Mouse (Mus musculus) midbrain, embryonic 15.5 days (tissue): ENCODE data around the gene Adamtsl1. TPM values are rescaled to one million over a fixed set of nuclear protein-coding genes. Genes with fewer than 3 reads are reported as not detected.

Experiments used
- ATAC-seq: fragments of 200-750 bp; cut with Nextera tagmentation; replicated peaks from 2 replicates; pipeline ENCODE4 v1.8.0; 2017; ENCODE audit warnings: moderate TSS enrichment
- H3K27ac ChIP-seq: fragments of 300-500 bp; sonication (generic); 2 replicates; pipeline ENCODE4 v1.5.1; 2015; ENCODE audit warnings: mild to moderate bottlenecking, inconsistent platforms
- H3K27me3 ChIP-seq: fragments of 300-500 bp; sonication (generic); replicated peaks from 2 replicates; pipeline ENCODE4 v1.6.1; 2015; ENCODE audit warnings: inconsistent platforms
- H3K36me3 ChIP-seq: fragments of 300-500 bp; sonication (generic); replicated peaks from 2 replicates; pipeline ENCODE4 v1.6.1; 2015; ENCODE audit warnings: inconsistent platforms
- H3K4me1 ChIP-seq: fragments of 300-500 bp; sonication (generic); 2 replicates; pipeline ENCODE4 v1.6.1; 2015; ENCODE audit warnings: inconsistent platforms
- H3K4me2 ChIP-seq: fragments of 300-500 bp; sonication (generic); 2 replicates; pipeline ENCODE4 v1.6.1; 2015; ENCODE audit warnings: inconsistent platforms, mild to moderate bottlenecking, moderate library complexity
- H3K4me3 ChIP-seq: fragments of 300-500 bp; sonication (generic); 2 replicates; pipeline ENCODE4 v1.5.1; 2015; ENCODE audit warnings: mild to moderate bottlenecking, inconsistent platforms
- H3K9ac ChIP-seq: fragments of 300-500 bp; sonication (generic); 2 replicates; pipeline ENCODE4 v1.6.1; 2015; ENCODE audit warnings: mild to moderate bottlenecking, inconsistent platforms
- H3K9me3 ChIP-seq: fragments of 300-500 bp; sonication (generic); 2 replicates; pipeline ENCODE4 v1.6.1; 2016; ENCODE audit warnings: inconsistent platforms
- WGBS: fragments of 180-500 bp; shearing (Covaris S2); methylation state at CpG from one replicate; pipeline ENCODE4 v1.1.7; 2015; ENCODE audit warnings: mixed read lengths; 5-methylcytosine and 5-hydroxymethylcytosine counted together
- polyA plus RNA-seq: library from polyadenylated mRNA; unstranded; fragments of >200 nt; fragmentation: Nextera tagmentation; extraction: Ambion mirVana; gene quantifications from 2 replicates; pipeline ENCODE4 v1.2.1, GENCODE M21; 2015

The Adamtsl1 gene
- polyA plus RNA-seq, 1 experiment from 2014 or later = 6.5 TPM

DNA sequence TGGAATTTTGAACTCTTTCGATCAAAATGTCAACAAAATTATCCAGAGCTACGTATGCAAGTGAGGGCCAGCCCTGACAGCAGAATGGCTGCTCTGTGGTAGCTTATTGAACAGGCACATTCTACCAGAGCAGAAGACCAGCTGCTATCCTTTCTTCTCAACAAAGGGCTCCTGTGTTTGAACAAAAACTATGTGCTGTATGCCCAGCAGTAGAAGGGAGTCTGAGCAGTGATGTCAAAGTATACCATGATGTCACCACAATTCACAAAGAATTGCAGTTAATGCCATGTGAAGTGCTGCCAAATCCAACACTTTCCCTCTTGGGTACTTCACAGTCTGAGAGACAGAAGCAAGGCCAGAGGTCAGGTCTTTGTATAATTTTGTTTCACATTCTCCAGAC lies 675.9 kb downstream of the Adamtsl1 start:
- H3K9ac ChIP-seq = no peak overlapping the region
- H3K27me3 ChIP-seq = no peaks in the 10 kb centered on the region
- H3K4me1 ChIP-seq = no peaks in the 10 kb centered on the region
- ATAC-seq = no peak
- no peak overlapping the region for H3K4me2 ChIP-seq
- no peak overlapping the region for H3K4me3 ChIP-seq
- no peak overlapping the region for H3K27ac ChIP-seq
- H3K36me3 ChIP-seq = no peaks in the 10 kb centered on the region
- H3K9me3 ChIP-seq = no peaks in the 10 kb centered on the region
- WGBS = 47% methylated on average over 2 of the region's 2 CpGs

DNA sequence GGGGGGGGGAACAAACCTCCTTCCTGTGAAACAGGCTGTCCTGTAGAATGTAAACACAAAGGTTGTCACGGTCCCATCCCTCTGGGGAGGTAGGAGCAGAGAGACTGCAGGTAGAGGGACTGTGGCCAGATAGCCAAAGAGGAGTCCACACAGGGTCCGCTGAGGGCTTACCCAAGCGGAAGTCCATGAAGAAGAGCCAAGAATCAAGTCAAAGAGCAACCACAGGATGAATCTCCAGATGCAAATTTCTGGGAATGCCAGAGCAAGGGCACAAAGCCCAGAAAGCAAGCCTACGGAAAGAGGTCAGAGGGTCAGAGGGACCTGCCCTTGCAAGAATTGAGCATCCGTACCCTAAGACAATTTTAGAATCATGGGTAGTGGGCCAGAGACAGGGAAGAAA lies 677.2 kb downstream of the Adamtsl1 start:
- H3K27me3 ChIP-seq = no peaks in the 10 kb centered on the region
- 81% methylated on average over 5 of the region's 5 CpGs for WGBS
- H3K9me3 ChIP-seq = no peaks in the 10 kb centered on the region
- no peaks in the 10 kb centered on the region for H3K4me1 ChIP-seq
- no peak overlapping the region for H3K9ac ChIP-seq
- H3K4me2 ChIP-seq = no peak overlapping the region
- no peak overlapping the region for H3K4me3 ChIP-seq
- no peaks in the 10 kb centered on the region for H3K36me3 ChIP-seq
- no peak overlapping the region for H3K27ac ChIP-seq
- ATAC-seq = no peak

DNA sequence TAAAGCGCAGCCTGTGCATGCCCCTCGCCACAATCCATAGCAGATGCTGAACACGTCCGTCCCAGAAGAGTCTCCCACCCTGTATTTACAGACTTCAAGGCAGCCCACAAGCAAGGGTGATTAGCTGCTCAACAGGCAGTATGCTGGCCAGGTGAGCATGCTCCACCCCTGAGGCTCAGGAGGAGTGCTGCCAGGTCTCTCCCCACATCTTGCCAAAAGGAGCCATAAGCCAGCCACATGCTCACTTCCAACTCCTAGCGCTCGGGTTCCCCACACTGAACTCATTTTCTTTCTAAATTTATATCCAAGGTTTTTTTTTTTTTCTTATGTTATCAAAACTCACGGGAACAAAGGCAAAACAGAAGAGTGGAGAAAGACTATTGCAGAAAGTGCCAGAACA lies 687.8 kb downstream of the Adamtsl1 start:
- ATAC-seq = no peak
- 91% methylated on average over 7 of the region's 7 CpGs for WGBS

DNA sequence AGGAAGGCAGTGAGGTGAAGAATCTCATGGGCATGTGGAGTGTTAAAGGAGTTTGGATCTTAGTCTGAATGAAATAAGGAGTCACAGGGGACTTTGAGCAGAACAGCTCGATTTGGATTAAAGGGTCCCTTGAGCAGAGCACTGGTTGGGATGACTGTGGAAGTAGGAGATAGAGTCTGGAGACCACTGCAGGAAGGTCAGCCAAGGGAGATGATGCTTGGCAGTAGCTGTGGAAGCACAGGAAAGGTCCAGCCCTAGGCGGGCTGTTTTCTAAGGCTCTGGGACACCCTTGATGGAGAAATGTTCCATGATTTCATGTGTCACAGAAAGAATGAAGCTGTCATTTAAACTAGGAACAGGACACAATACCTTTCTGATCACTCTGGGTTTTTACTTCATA lies 689.3 kb downstream of the Adamtsl1 start:
- no peak overlapping the region for H3K9ac ChIP-seq
- H3K4me1 ChIP-seq = no peaks in the 10 kb centered on the region
- H3K4me3 ChIP-seq = no peak overlapping the region
- no peaks in the 10 kb centered on the region for H3K9me3 ChIP-seq
- no peak overlapping the region for H3K4me2 ChIP-seq
- 81% methylated on average over 2 of the region's 2 CpGs for WGBS
- H3K27me3 ChIP-seq = no peaks in the 10 kb centered on the region
- no peaks in the 10 kb centered on the region for H3K36me3 ChIP-seq
- no peak for ATAC-seq
- H3K27ac ChIP-seq = no peak overlapping the region

More for the DNA sequence above, 687.8 kb downstream of the Adamtsl1 start:
- H3K36me3 ChIP-seq = no peaks in the 10 kb centered on the region
- H3K9me3 ChIP-seq = no peaks in the 10 kb centered on the region
- H3K4me1 ChIP-seq = no peaks in the 10 kb centered on the region
- no peak overlapping the region for H3K9ac ChIP-seq
- no peak overlapping the region for H3K4me2 ChIP-seq
- H3K27ac ChIP-seq = no peak overlapping the region
- H3K27me3 ChIP-seq = no peaks in the 10 kb centered on the region
- H3K4me3 ChIP-seq = no peak overlapping the region

DNA sequence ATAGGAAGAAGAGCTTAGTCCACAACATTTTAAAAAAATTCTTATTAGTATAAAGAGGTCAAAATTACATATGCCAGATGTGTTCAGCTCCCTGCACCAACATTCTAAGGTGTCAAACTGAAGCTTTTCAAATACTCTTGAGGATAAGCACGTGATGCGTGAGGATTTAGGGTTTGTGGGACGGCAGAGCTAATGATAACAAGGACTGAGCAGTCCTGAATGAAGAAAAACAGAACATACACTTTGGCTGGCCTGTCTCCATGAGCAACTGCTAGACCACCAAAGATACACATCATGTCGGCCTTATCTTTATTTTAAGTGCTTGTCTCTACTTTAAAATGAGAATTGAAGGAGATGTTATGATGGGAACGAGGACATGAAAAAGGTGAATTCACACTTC lies 710.9 kb downstream of the Adamtsl1 start:
- Histone ChIP-seq H3K27ac (no peak overlapping the region), H3K4me2 (no peak overlapping the region), H3K4me3 (no peak overlapping the region), H3K36me3 (no peaks in the 10 kb centered on the region), H3K27me3 (no peaks in the 10 kb centered on the region), H3K4me1 (no peaks in the 10 kb centered on the region), H3K9ac (no peak overlapping the region), H3K9me3 (no peaks in the 10 kb centered on the region)
- ATAC-seq = no peak
- WGBS = 91% methylated on average over 5 of the region's 5 CpGs

DNA sequence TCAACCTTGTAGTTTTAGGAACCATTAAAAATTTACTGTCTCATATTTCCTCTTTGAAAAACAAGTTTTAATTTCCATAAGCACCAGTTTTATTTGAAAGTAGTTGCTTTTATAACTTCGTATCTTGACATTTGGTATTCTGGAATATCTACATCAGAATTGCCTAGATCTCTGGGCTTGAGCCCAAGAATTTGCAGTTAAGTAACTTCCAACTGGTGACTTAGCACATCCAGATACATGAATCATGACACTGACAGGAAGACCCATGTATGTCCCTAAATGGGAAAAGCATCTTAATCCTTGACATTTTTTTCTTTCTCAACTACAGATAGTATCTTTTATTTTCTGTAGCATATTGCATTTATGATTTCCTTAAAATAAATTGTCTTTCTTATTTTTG lies 713.1 kb downstream of the Adamtsl1 start:
- WGBS = 90% methylated on average over 1 of the region's 1 CpGs

DNA sequence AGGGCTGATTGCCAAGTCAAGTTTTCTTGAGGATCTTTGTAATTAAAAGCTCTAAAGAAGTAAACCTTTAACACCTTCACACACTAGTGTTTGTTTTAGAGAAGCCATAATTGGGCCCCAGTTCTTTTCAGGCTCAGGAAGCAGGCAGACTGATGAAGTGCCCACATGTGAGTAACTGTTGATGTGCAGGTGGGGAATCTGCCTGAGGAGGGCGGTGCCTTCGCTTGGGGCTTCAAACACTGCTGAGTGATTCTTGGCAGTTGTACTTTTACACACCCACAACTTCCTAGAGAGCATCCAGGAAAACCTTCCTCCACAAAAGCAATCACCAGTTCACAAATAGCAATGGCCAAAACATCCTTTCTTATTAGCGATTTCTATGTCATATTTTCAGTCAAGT lies 719.2 kb downstream of the Adamtsl1 start:
- H3K4me1 ChIP-seq = no peaks in the 10 kb centered on the region
- no peak overlapping the region for H3K9ac ChIP-seq
- no peak overlapping the region for H3K4me3 ChIP-seq
- H3K27ac ChIP-seq = no peak overlapping the region
- WGBS = 89% methylated on average over 3 of the region's 3 CpGs
- H3K36me3 ChIP-seq = no peaks in the 10 kb centered on the region
- H3K4me2 ChIP-seq = no peak overlapping the region
- H3K9me3 ChIP-seq = no peaks in the 10 kb centered on the region
- no peaks in the 10 kb centered on the region for H3K27me3 ChIP-seq
- ATAC-seq = no peak

More for the DNA sequence above, 713.1 kb downstream of the Adamtsl1 start:
- ATAC-seq = no peak
- Histone ChIP-seq H3K36me3 (no peaks in the 10 kb centered on the region), H3K9me3 (no peaks in the 10 kb centered on the region), H3K4me1 (no peaks in the 10 kb centered on the region), H3K9ac (no peak overlapping the region), H3K4me3 (no peak overlapping the region), H3K4me2 (no peak overlapping the region), H3K27ac (no peak overlapping the region), H3K27me3 (no peaks in the 10 kb centered on the region)

DNA sequence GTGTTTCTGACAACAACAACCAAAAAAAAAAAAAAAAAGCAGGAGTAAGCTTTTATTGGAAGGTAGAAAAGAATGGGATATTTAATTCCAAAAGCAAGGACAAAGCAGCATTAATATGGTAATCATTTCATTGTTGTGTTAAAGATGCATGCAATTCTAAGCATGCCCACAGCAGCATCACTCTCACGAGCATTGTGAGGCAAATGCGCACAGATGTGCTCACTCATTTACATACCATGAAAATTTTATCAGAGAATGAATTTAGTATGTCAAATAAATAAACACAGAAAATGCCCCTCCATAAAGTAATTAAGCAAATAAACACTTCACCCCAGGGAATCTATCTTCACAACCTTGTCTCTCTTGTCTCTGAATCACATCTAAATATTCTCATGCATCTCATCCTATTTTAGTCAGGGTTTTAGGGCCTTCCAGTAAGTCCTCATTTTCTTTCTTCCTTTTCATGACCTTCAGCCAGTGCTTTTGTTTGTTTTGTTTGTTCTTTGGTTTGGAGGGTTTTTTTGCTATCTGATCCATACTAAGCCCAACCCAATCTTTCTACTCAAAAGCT lies 728.0 kb downstream of the Adamtsl1 start:
- WGBS = 15% methylated on average over 2 of the region's 2 CpGs
- Histone ChIP-seq H3K36me3 (no peaks in the 10 kb centered on the region), H3K4me3 (no peak overlapping the region), H3K27me3 (no peaks in the 10 kb centered on the region), H3K9me3 (no peaks in the 10 kb centered on the region), H3K27ac (no peak overlapping the region), H3K4me1 (no peaks in the 10 kb centered on the region; the same call in 1 of the 2 replicates), H3K4me2 (no peak overlapping the region), H3K9ac (no peak overlapping the region)
- ATAC-seq = peak; percentile 92

DNA sequence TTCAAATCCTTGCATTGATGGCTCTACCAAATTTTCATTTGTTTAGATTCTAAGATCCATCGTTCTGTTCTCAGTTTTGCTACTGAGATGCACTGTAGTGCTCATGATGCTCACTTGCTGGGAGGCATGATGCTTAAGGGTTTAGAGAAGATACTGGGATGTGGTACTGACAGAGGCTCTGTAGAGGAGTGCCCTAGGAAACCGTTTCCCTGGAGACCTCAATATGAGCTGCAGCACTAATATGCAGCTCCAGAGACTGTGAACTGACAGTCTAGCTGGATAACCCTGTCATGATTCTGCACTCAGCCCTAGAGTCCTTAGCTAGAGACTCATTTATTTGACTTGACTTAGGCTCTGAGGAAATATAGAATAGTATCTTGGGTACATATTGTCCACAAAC lies 756.1 kb downstream of the Adamtsl1 start:
- Histone ChIP-seq H3K27ac (no peak overlapping the region), H3K4me3 (no peak overlapping the region), H3K4me1 (no peaks in the 10 kb centered on the region), H3K9me3 (no peaks in the 10 kb centered on the region), H3K36me3 (no peaks in the 10 kb centered on the region), H3K9ac (no peak overlapping the region), H3K27me3 (no peaks in the 10 kb centered on the region), H3K4me2 (no peak overlapping the region)
- peak; percentile 76 for ATAC-seq
- WGBS = 43% methylated on average over 2 of the region's 2 CpGs

DNA sequence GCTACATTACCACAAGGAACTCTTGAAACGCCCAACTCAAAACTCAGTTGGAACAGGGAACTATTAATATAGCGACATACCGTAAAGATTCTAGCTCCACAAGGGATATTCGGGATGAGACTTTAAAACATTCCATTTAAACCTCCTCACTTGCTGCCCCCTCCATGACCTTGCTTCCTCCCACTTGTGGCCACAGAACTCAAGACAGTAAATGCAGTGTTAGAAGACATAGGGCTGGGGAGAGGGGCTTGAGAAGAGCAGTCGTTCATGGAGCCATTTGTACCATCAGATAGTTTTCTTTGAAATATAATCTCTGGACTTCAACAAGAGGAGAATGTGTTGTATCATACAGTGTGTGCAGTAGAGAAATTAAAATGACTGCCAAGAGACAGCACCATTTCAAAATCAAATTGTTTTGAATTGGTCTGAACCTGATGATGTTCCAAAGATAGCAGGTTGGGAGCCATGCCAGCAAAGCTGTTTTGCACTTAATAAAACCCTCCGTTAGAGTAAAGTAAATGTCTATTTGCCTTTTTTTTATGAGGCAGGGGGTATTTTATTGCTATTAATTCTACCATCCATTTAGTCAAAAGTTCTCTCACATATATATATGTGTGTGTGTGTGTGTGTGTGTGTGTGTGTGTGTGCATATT lies 759.9 kb downstream of the Adamtsl1 start:
- 81% methylated on average over 6 of the region's 6 CpGs for WGBS
- H3K36me3 ChIP-seq = no peaks in the 10 kb centered on the region
- no peak overlapping the region for H3K4me2 ChIP-seq
- no peaks in the 10 kb centered on the region for H3K27me3 ChIP-seq
- no peak overlapping the region for H3K9ac ChIP-seq
- H3K4me3 ChIP-seq = no peak overlapping the region
- no peak for ATAC-seq
- no peak overlapping the region for H3K27ac ChIP-seq
- no peaks in the 10 kb centered on the region for H3K9me3 ChIP-seq
- no peaks in the 10 kb centered on the region for H3K4me1 ChIP-seq

DNA sequence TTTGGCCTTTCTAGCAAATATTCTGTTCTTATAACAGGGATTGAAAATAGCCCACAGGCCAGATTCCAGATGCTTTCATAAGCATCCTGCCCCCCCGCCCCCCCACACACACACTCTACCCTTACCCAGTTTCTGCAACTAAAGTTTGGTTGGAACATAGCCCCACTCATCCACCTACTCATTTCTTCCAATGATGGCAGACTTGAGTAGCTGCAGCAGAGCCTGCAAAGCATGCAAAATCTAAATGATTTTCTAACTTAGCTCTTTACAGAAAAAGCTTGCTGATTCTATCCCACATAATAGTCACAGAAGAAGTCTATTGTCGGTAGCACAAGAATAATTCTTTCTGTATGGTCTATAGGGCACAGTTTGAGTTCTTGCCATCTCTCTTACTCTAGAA lies 760.7 kb downstream of the Adamtsl1 start:
- H3K4me3 ChIP-seq = no peak overlapping the region
- H3K36me3 ChIP-seq = no peaks in the 10 kb centered on the region
- 76% methylated on average over 2 of the region's 2 CpGs for WGBS
- no peak overlapping the region for H3K9ac ChIP-seq
- H3K9me3 ChIP-seq = no peaks in the 10 kb centered on the region
- H3K4me1 ChIP-seq = no peaks in the 10 kb centered on the region
- no peak overlapping the region for H3K27ac ChIP-seq
- no peaks in the 10 kb centered on the region for H3K27me3 ChIP-seq
- no peak overlapping the region for H3K4me2 ChIP-seq
- ATAC-seq = no peak

DNA sequence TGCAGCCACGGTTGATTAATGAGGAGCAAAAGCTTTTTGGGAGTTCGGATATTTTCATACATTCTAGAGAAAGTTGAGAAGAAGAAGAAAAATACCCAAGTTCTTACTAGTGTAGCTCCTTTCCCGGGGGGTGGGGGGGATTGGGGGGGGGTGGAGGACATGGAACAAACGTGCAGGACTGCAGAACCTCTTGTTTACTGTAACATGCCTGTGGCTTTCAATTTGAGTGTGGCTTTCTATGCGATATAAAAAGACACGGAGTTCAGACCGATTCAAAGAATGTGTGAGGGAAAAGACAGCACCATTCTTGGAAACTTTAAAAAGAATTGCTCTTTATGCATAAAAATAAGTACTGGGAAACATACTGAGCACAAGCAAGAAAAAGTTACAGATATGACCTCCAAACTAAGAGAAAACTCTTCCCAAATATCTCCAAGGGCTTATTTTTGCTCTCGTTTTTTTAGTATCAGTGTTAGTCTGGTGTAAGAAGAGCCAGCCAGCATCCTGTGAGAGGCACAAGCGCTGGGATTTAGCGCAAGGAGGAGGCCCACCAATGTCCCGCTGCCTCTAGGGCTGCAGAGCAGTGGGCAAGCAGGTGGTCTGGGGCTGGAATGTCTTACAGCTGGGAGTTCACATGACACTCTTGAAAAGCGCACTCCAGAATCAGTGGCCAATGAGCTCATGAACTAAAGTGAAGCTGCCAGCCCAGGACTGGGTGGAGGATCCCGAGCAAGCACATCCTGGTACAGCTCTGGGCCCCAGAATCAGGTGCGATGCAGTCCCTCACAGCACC lies 762.2 kb downstream of the Adamtsl1 start:
- no peak for ATAC-seq
- H3K9me3 ChIP-seq = no peaks in the 10 kb centered on the region
- no peaks in the 10 kb centered on the region for H3K4me1 ChIP-seq
- H3K4me3 ChIP-seq = no peak overlapping the region
- H3K4me2 ChIP-seq = no peak overlapping the region
- H3K9ac ChIP-seq = no peak overlapping the region
- H3K27ac ChIP-seq = no peak overlapping the region
- no peaks in the 10 kb centered on the region for H3K36me3 ChIP-seq
- 69% methylated on average over 14 of the region's 14 CpGs for WGBS
- H3K27me3 ChIP-seq = no peaks in the 10 kb centered on the region

DNA sequence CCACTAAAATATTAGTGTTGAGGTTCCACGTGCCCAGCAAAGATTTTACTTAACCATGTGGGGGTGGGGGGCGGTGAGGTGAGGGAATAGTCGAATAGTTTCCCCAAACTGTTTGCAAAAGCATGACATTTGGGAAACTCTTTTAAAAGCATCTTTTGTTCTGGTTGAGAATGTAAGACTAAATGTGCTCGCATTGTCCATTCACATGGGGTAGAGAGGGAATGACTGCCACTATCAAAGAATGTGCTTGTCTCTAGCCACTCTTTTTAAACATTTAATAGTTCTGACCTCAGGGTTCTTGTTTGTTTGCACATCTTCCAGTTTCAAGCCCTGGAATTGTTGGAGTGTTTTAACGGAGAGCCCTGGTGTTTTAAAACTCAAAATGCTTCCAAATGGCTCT lies 764.6 kb downstream of the Adamtsl1 start:
- Histone ChIP-seq H3K4me2 (no peak overlapping the region), H3K27me3 (no peaks in the 10 kb centered on the region), H3K9ac (no peak overlapping the region), H3K9me3 (no peaks in the 10 kb centered on the region), H3K36me3 (no peaks in the 10 kb centered on the region), H3K27ac (no peak overlapping the region), H3K4me3 (no peak overlapping the region), H3K4me1 (no peaks in the 10 kb centered on the region)
- 47% methylated on average over 5 of the region's 5 CpGs for WGBS
- ATAC-seq = no peak
